Mouse (Mus musculus) neural tube, embryonic 11.5 days (tissue): ENCODE results near the gene Agap1. TPM values are rescaled to one million over a fixed set of nuclear protein-coding genes. Genes with fewer than 3 reads are reported as not detected.

Source experiments
- ATAC-seq: fragments of 200-750 bp; cut with Nextera tagmentation; 2 replicates; pipeline ENCODE4 v1.8.0; 2017; ENCODE audit warnings: moderate number of reproducible peaks, mild to moderate bottlenecking, moderate TSS enrichment, moderate library complexity; ENCODE audit not compliant: insufficient read depth, low FRiP score, low TSS enrichment
- DNase-seq: peaks from one replicate; pipeline ENCODE4 v3.0.0-alpha.2; 2015; ENCODE audit warnings: low spot score
- H3K27ac ChIP-seq: fragments of 300-500 bp; sonication (generic); 2 replicates; pipeline ENCODE4 v1.5.1; 2014; ENCODE audit warnings: low read depth, mild to moderate bottlenecking, low read length
- H3K27me3 ChIP-seq: fragments of 300-500 bp; sonication (generic); 2 replicates; pipeline ENCODE4 v1.6.1; 2014; ENCODE audit warnings: mild to moderate bottlenecking, low read length, mixed read lengths; ENCODE audit not compliant: control insufficient read depth, insufficient read depth
- H3K36me3 ChIP-seq: fragments of 300-500 bp; sonication (generic); 2 replicates; pipeline ENCODE4 v1.6.1; 2014; ENCODE audit warnings: mild to moderate bottlenecking, low read length, moderate library complexity, mixed read lengths; ENCODE audit not compliant: control insufficient read depth, insufficient read depth
- H3K4me1 ChIP-seq: fragments of 300-500 bp; sonication (generic); 2 replicates; pipeline ENCODE4 v1.6.1; 2014; ENCODE audit warnings: low read length, mixed read lengths; ENCODE audit not compliant: control insufficient read depth, insufficient read depth
- H3K4me2 ChIP-seq: fragments of 300-500 bp; sonication (generic); 2 replicates; pipeline ENCODE4 v1.6.1; 2014; ENCODE audit warnings: low read depth, mild to moderate bottlenecking, moderate library complexity
- H3K4me3 ChIP-seq: fragments of 300-500 bp; sonication (generic); 2 replicates; pipeline ENCODE4 v1.5.1; 2014; ENCODE audit warnings: low read depth, low read length
- H3K9ac ChIP-seq: fragments of 300-500 bp; sonication (generic); 2 replicates; pipeline ENCODE4 v1.6.1; 2014; ENCODE audit warnings: mild to moderate bottlenecking, low read length
- H3K9me3 ChIP-seq: fragments of 300-500 bp; sonication (generic); 2 replicates; pipeline ENCODE4 v1.6.1; 2016; ENCODE audit warnings: low read length; ENCODE audit not compliant: control insufficient read depth
- WGBS: fragments of 180-500 bp; shearing (Covaris S2); extraction: QIAGEN DNeasy Blood & Tissue Kit; methylation state at CpG from one replicate; pipeline ENCODE4 v1.1.7; 2014; 5-methylcytosine and 5-hydroxymethylcytosine counted together
- polyA plus RNA-seq: library from polyadenylated mRNA; unstranded; fragments of >200 nt; fragmentation: Nextera tagmentation; extraction: Ambion mirVana; gene quantifications from 2 replicates; pipeline ENCODE4 v1.2.1, GENCODE M21; 2014

Gene Agap1
- polyA plus RNA-seq, 1 experiment from 2014 or later = 31.1 TPM

- Histone ChIP-seq H3K27ac (no peak overlapping the region), H3K36me3 (0 out of 2 replicates have a peak, but pooled peaks cover 2% of the 10 kb centered on the region), H3K9ac (no peak overlapping the region), H3K4me2 (no peak overlapping the region), H3K4me3 (no peak overlapping the region), H3K4me1 (peaks cover 12% of the 10 kb centered on the region), H3K27me3 (no peaks in the 10 kb centered on the region), H3K9me3 (no peaks in the 10 kb centered on the region)
- 69% methylated on average over 8 of the region's 8 CpGs for WGBS
- DNase-seq = no peak
- no peak for ATAC-seq
Measured at GRCm38 (mm10) chr1:89781861-89782260, 327.3 kb downstream of the Agap1 start.

- 89% methylated on average over 6 of the region's 6 CpGs for WGBS
- Histone ChIP-seq H3K27me3 (no peaks in the 10 kb centered on the region), H3K9ac (no peak overlapping the region), H3K9me3 (no peaks in the 10 kb centered on the region), H3K36me3 (no peaks in the 10 kb centered on the region), H3K4me3 (no peak overlapping the region), H3K4me1 (peaks cover 12% of the 10 kb centered on the region), H3K4me2 (no peak overlapping the region), H3K27ac (no peak overlapping the region)
- DNase-seq (no peak), ATAC-seq (no peak)
Measured at GRCm38 (mm10) chr1:89786793-89787192, 332.2 kb downstream of the Agap1 start.

- Histone ChIP-seq H3K27me3 (no peaks in the 10 kb centered on the region), H3K27ac (no peak overlapping the region), H3K36me3 (no peaks in the 10 kb centered on the region), H3K4me1 (no peaks in the 10 kb centered on the region), H3K9me3 (no peaks in the 10 kb centered on the region), H3K9ac (no peak overlapping the region), H3K4me3 (no peak overlapping the region), H3K4me2 (no peak overlapping the region)
- peak; percentile 24 for DNase-seq
- WGBS = 72% methylated on average over 14 of the region's 14 CpGs
- ATAC-seq = no peak
Measured at GRCm38 (mm10) chr1:89798724-89799123, 344.1 kb downstream of the Agap1 start.

- WGBS = 82% methylated on average over 5 of the region's 5 CpGs
- Histone ChIP-seq H3K9ac (no peak overlapping the region), H3K9me3 (no peaks in the 10 kb centered on the region), H3K4me1 (no peaks in the 10 kb centered on the region), H3K4me3 (no peak overlapping the region), H3K27ac (no peak overlapping the region), H3K36me3 (no peaks in the 10 kb centered on the region; the same call in 1 of the 2 replicates), H3K4me2 (no peak overlapping the region), H3K27me3 (no peaks in the 10 kb centered on the region)
- DNase-seq = no peak
- ATAC-seq = no peak
Measured at GRCm38 (mm10) chr1:89801506-89801905, 346.9 kb downstream of the Agap1 start.

- H3K4me3 ChIP-seq = no peak overlapping the region
- H3K4me1 ChIP-seq = no peaks in the 10 kb centered on the region
- H3K9me3 ChIP-seq = no peaks in the 10 kb centered on the region
- ATAC-seq (no peak), DNase-seq (no peak)
- no peak overlapping the region for H3K9ac ChIP-seq
- H3K27me3 ChIP-seq = no peaks in the 10 kb centered on the region
- no peak overlapping the region for H3K4me2 ChIP-seq
- no peaks in the 10 kb centered on the region; the same call in 1 of the 2 replicates for H3K36me3 ChIP-seq
- H3K27ac ChIP-seq = no peak overlapping the region
- WGBS = 92% methylated on average over 7 of the region's 7 CpGs
Measured at GRCm38 (mm10) chr1:89804981-89805380, 350.4 kb downstream of the Agap1 start.

- Histone ChIP-seq H3K27me3 (no peaks in the 10 kb centered on the region), H3K36me3 (no peaks in the 10 kb centered on the region), H3K27ac (no peak overlapping the region), H3K9me3 (no peaks in the 10 kb centered on the region), H3K4me2 (no peak overlapping the region), H3K9ac (no peak overlapping the region), H3K4me1 (peaks cover 3% of the 10 kb centered on the region; the same call in 1 of the 2 replicates), H3K4me3 (no peak overlapping the region)
- ATAC-seq (no peak), DNase-seq (no peak)
- 95% methylated on average over 8 of the region's 8 CpGs for WGBS
Measured at GRCm38 (mm10) chr1:89812816-89813215, 358.2 kb downstream of the Agap1 start.

GRCm38 (mm10) chr1:89816487-89817206 is 362.0 kb downstream of the Agap1 start:
- peak; percentile 38 for DNase-seq
- Histone ChIP-seq H3K27me3 (no peaks in the 10 kb centered on the region), H3K4me3 (no peak overlapping the region), H3K4me2 (no peak overlapping the region), H3K4me1 (peaks cover 3% of the 10 kb centered on the region; the same call in 1 of the 2 replicates), H3K9me3 (no peaks in the 10 kb centered on the region), H3K36me3 (no peaks in the 10 kb centered on the region), H3K9ac (no peak overlapping the region), H3K27ac (no peak overlapping the region)
- no peak for ATAC-seq
- WGBS = 27% methylated on average over 14 of the region's 14 CpGs

GRCm38 (mm10) chr1:89821822-89822221 is 367.2 kb downstream of the Agap1 start:
- H3K9me3 ChIP-seq = no peaks in the 10 kb centered on the region
- H3K27me3 ChIP-seq = no peaks in the 10 kb centered on the region
- no peak overlapping the region for H3K9ac ChIP-seq
- H3K4me3 ChIP-seq = no peak overlapping the region
- H3K36me3 ChIP-seq = no peaks in the 10 kb centered on the region
- H3K4me1 ChIP-seq = peaks cover 26% of the 10 kb centered on the region
- H3K4me2 ChIP-seq = no peak overlapping the region
- DNase-seq (no peak), ATAC-seq (no peak)
- no peak overlapping the region for H3K27ac ChIP-seq
- 90% methylated on average over 4 of the region's 4 CpGs for WGBS

- DNase-seq = no peak
- Histone ChIP-seq H3K4me3 (no peak overlapping the region), H3K9me3 (no peaks in the 10 kb centered on the region), H3K9ac (no peak overlapping the region), H3K36me3 (no peaks in the 10 kb centered on the region), H3K27ac (no peak overlapping the region), H3K27me3 (no peaks in the 10 kb centered on the region), H3K4me1 (peaks cover 26% of the 10 kb centered on the region), H3K4me2 (no peak overlapping the region)
- WGBS = 69% methylated on average over 3 of the region's 3 CpGs
- ATAC-seq = no peak
Measured at GRCm38 (mm10) chr1:89822431-89822830, 367.8 kb downstream of the Agap1 start.
